Mouse (Mus musculus) midbrain, postnatal 0 days (tissue): ENCODE measurements around the gene Ccr6. TPM values are rescaled to one million over a fixed set of nuclear protein-coding genes. Genes with fewer than 3 reads are reported as not detected.

Experiments used
- ATAC-seq: fragments of 200-750 bp; cut with Nextera tagmentation; 2 replicates; pipeline ENCODE4 v1.8.0; 2017; ENCODE audit warnings: moderate number of reproducible peaks, mild to moderate bottlenecking, moderate TSS enrichment, moderate library complexity; ENCODE audit not compliant: low FRiP score
- DNase-seq: peaks from one replicate; pipeline ENCODE4 v3.0.0-alpha.2; 2015; ENCODE audit warnings: low spot score
- H3K27ac ChIP-seq: fragments of 300-500 bp; sonication (generic); 2 replicates; pipeline ENCODE4 v1.5.1; 2014; ENCODE audit warnings: low read depth, mild to moderate bottlenecking, low read length, mixed read lengths
- H3K27me3 ChIP-seq: fragments of 300-500 bp; sonication (generic); 2 replicates; pipeline ENCODE4 v1.6.1; 2014; ENCODE audit warnings: low read length, control low read depth, mixed read lengths; ENCODE audit not compliant: insufficient read depth
- H3K36me3 ChIP-seq: fragments of 300-500 bp; sonication (generic); 2 replicates; pipeline ENCODE4 v1.6.1; 2014; ENCODE audit warnings: low read length, control low read depth, mixed read lengths; ENCODE audit not compliant: insufficient read depth
- H3K4me1 ChIP-seq: fragments of 300-500 bp; sonication (generic); 2 replicates; pipeline ENCODE4 v1.6.1; 2014; ENCODE audit warnings: mild to moderate bottlenecking, control low read depth, antibody characterized with exemption, low read length, mixed read lengths; ENCODE audit not compliant: insufficient read depth
- H3K4me2 ChIP-seq: fragments of 300-500 bp; sonication (generic); 2 replicates; pipeline ENCODE4 v1.6.1; 2014; ENCODE audit warnings: low read depth, mild to moderate bottlenecking, low read length, mixed read lengths; ENCODE audit not compliant: poor library complexity, severe bottlenecking
- H3K4me3 ChIP-seq: fragments of 300-500 bp; sonication (generic); 2 replicates; pipeline ENCODE4 v1.5.1; 2014; ENCODE audit warnings: low read depth, mild to moderate bottlenecking, low read length, moderate library complexity
- H3K9ac ChIP-seq: fragments of 300-500 bp; sonication (generic); replicated peaks from 2 replicates; pipeline ENCODE4 v1.6.1; 2014; ENCODE audit warnings: mild to moderate bottlenecking, low read length, moderate library complexity, mixed read lengths; ENCODE audit not compliant: poor library complexity, severe bottlenecking
- H3K9me3 ChIP-seq: fragments of 300-500 bp; sonication (generic); 2 replicates; pipeline ENCODE4 v1.6.1; 2016; ENCODE audit warnings: low read length, control low read depth
- CTCF ChIP-seq: IDR thresholded peaks from 2 replicates; pipeline ENCODE4 v1.5.1; 2016; ENCODE audit warnings: antibody characterized with exemption, mild to moderate bottlenecking
- WGBS: fragments of 180-500 bp; shearing (Covaris S2); extraction: QIAGEN DNeasy Blood & Tissue Kit; methylation state at CpG from one replicate; pipeline ENCODE4 v1.1.7; 2014; 5-methylcytosine and 5-hydroxymethylcytosine counted together
- polyA plus RNA-seq: library from polyadenylated mRNA; unstranded; fragments of >200 nt; fragmentation: Nextera tagmentation; extraction: Ambion mirVana; gene quantifications from 2 replicates; pipeline ENCODE4 v1.2.1, GENCODE M21; 2015
- total RNA-seq: library from RNA; depleted of rRNA; stranded (reverse); fragments of >200 nt; gene quantifications from 2 replicates; pipeline ENCODE4 v1.2.3, GENCODE M21; 2014

The Ccr6 gene
- total and polyA plus RNA-seq, 2 experiments from 2014 or later: not detected

- H3K9me3 ChIP-seq: no peaks in the 10 kb centered on the region
- no peak overlapping the region for H3K27ac ChIP-seq
- no peak for ATAC-seq
- H3K27me3 ChIP-seq: 0 out of 2 replicates have a peak, but pooled peaks cover 3% of the 10 kb centered on the region
- no peaks in the 10 kb centered on the region for H3K36me3 ChIP-seq
- WGBS: 48% methylated on average over 6 of the region's 6 CpGs
- no peak overlapping the region for H3K4me3 ChIP-seq
- H3K4me1 ChIP-seq: no peaks in the 10 kb centered on the region
- TF ChIP-seq CTCF: no peak
- no peak overlapping the region for H3K9ac ChIP-seq
- no peak overlapping the region for H3K4me2 ChIP-seq
- DNase-seq: no peak
Measured at GRCm38 (mm10) chr17:8272054-8272749, 36.4 kb downstream of the Ccr6 start.

GRCm38 (mm10) chr17:8272951-8273350, 37.1 kb downstream of the Ccr6 start:
- no peak overlapping the region for H3K9ac ChIP-seq
- no peak overlapping the region for H3K4me3 ChIP-seq
- no peaks in the 10 kb centered on the region for H3K36me3 ChIP-seq
- H3K4me2 ChIP-seq: no peak overlapping the region
- no peak for TF ChIP-seq CTCF
- H3K27me3 ChIP-seq: 0 out of 2 replicates have a peak, but pooled peaks cover 3% of the 10 kb centered on the region
- H3K4me1 ChIP-seq: no peaks in the 10 kb centered on the region
- ATAC-seq (no peak), DNase-seq (no peak)
- 80% methylated on average over 6 of the region's 6 CpGs for WGBS
- no peak overlapping the region for H3K27ac ChIP-seq
- no peaks in the 10 kb centered on the region for H3K9me3 ChIP-seq

- H3K4me3 ChIP-seq: no peak overlapping the region
- H3K27me3 ChIP-seq: 0 out of 2 replicates have a peak, but pooled peaks cover 3% of the 10 kb centered on the region
- H3K4me1 ChIP-seq: no peaks in the 10 kb centered on the region
- TF ChIP-seq CTCF: no peak
- no peak for ATAC-seq
- no peak for DNase-seq
- no peak overlapping the region for H3K4me2 ChIP-seq
- no peak overlapping the region for H3K9ac ChIP-seq
- H3K27ac ChIP-seq: no peak overlapping the region
- no peaks in the 10 kb centered on the region for H3K36me3 ChIP-seq
- 72% methylated on average over 4 of the region's 4 CpGs for WGBS
- no peaks in the 10 kb centered on the region for H3K9me3 ChIP-seq
Measured at GRCm38 (mm10) chr17:8276071-8276470, 40.2 kb downstream of the Ccr6 start.

GRCm38 (mm10) chr17:8276680-8277079, 40.8 kb downstream of the Ccr6 start:
- Histone ChIP-seq H3K4me3 (no peak overlapping the region), H3K36me3 (no peaks in the 10 kb centered on the region), H3K27me3 (0 out of 2 replicates have a peak, but pooled peaks cover 3% of the 10 kb centered on the region), H3K4me2 (no peak overlapping the region), H3K4me1 (no peaks in the 10 kb centered on the region), H3K9me3 (no peaks in the 10 kb centered on the region), H3K27ac (no peak overlapping the region), H3K9ac (no peak overlapping the region)
- WGBS: 81% methylated on average over 7 of the region's 7 CpGs
- no peak for DNase-seq
- TF ChIP-seq CTCF: no peak
- no peak for ATAC-seq

- DNase-seq (no peak), ATAC-seq (no peak)
- H3K27ac ChIP-seq: no peak overlapping the region
- WGBS: 77% methylated on average over 3 of the region's 3 CpGs
- H3K9me3 ChIP-seq: no peaks in the 10 kb centered on the region
- no peak overlapping the region for H3K4me3 ChIP-seq
- no peaks in the 10 kb centered on the region for H3K4me1 ChIP-seq
- no peak for TF ChIP-seq CTCF
- no peak overlapping the region for H3K4me2 ChIP-seq
- H3K27me3 ChIP-seq: 0 out of 2 replicates have a peak, but pooled peaks cover 3% of the 10 kb centered on the region
- no peak overlapping the region for H3K9ac ChIP-seq
- no peaks in the 10 kb centered on the region for H3K36me3 ChIP-seq
Measured at GRCm38 (mm10) chr17:8277266-8277665, 41.4 kb downstream of the Ccr6 start.

GRCm38 (mm10) chr17:8278356-8278755, 42.5 kb downstream of the Ccr6 start:
- H3K4me3 ChIP-seq: no peak overlapping the region
- WGBS: 77% methylated on average over 3 of the region's 3 CpGs

More at GRCm38 (mm10) chr17:8278356-8278755, 42.5 kb downstream of the Ccr6 start:
- no peak overlapping the region for H3K27ac ChIP-seq
- H3K9ac ChIP-seq: no peak overlapping the region
- no peak for ATAC-seq
- no peaks in the 10 kb centered on the region for H3K4me1 ChIP-seq
- no peak overlapping the region for H3K4me2 ChIP-seq
- no peak for TF ChIP-seq CTCF
- 0 out of 2 replicates have a peak, but pooled peaks cover 3% of the 10 kb centered on the region for H3K27me3 ChIP-seq
- H3K36me3 ChIP-seq: no peaks in the 10 kb centered on the region
- H3K9me3 ChIP-seq: no peaks in the 10 kb centered on the region
- DNase-seq: no peak
